Mouse (Mus musculus): ENCODE results near the gene Psg16.

- TF ChIP-seq POLR2A (IDR thresholded peaks at IDR 0.05; ENCODE audit: low read depth, low read length): no peak
- TF ChIP-seq CTCF (IDR thresholded peaks at IDR 0.05; ENCODE audit: extremely low read depth, insufficient read length, insufficient replicate concordance, low read depth, low read length): no peak
These were observed 23.3 kb upstream of the Psg16 start for GRCm38 (mm10) chr7:17050491-17050890.
